Mouse (Mus musculus): ENCODE measurements around the gene Tuba1a. TPM values are rescaled to one million over a fixed set of nuclear protein-coding genes. Genes with fewer than 3 reads are reported as not detected.
A peak's percentile ranks its signal among the peaks of the same experiment; 100 is the strongest.

Tuba1a gene
- polyA plus RNA-seq, 1 experiment from 2014 or later: 1,167 TPM

- no peak for ATAC-seq (ENCODE audit: insufficient read depth)
- WGBS: 78% methylated on average over 9 of the region's 9 CpGs
- H3K4me1 ChIP-seq (ENCODE audit: insufficient read depth): peaks cover 27% of the 10 kb centered on the region
These were observed 41.5 kb upstream of the Tuba1a start for GRCm38 (mm10) chr15:98994957-98995520.

DNA sequence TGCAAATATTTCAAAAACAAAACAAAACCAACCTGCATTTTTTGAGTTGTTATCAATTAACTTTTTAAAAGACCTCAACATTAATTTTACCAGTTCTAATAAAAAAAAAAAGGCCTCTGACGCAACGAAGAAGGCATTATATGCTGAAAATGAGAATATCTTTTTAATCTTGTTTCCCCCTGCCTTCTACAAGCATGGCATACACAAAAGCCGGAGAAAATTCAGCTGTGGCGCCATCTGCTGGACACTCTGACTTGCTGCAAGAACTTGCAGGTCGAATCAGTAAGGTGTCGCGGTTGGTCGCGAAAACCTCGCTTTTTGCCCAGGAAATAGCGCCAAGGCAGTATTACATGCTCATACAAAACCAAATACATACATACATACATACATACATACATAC is 40.4 kb upstream of the Tuba1a start:
- Histone ChIP-seq H3K4me3 (ENCODE audit: low read depth, low read length) (no peak overlapping the region), H3K4me2 (peak overlapping the region; percentile 83), H3K9ac (peak overlapping the region; percentile 75; the same call in 1 of the 2 replicates), H3K27ac (ENCODE audit: low read depth) (no peak overlapping the region; the same call in 1 of the 2 replicates), H3K4me1 (ENCODE audit: insufficient read depth) (peaks cover 27% of the 10 kb centered on the region), H3K9me3 (ENCODE audit: low read depth, low read length) (no peaks in the 10 kb centered on the region), H3K36me3 (ENCODE audit: insufficient read depth) (no peaks in the 10 kb centered on the region), H3K27me3 (ENCODE audit: insufficient read depth, low read length) (no peaks in the 10 kb centered on the region)
- DNase-seq: peak; percentile 98
- peak; percentile 95 for TF ChIP-seq CTCF (IDR thresholded peaks at IDR 0.05; ENCODE audit: low read depth)
- ATAC-seq (ENCODE audit: insufficient read depth): peak; percentile 26; the same call in 1 of the 2 replicates
- WGBS: under 1% methylated on average over 11 of the region's 11 CpGs

More at GRCm38 (mm10) chr15:98994957-98995520, 41.5 kb upstream of the Tuba1a start:
- no peaks in the 10 kb centered on the region for H3K9me3 ChIP-seq (ENCODE audit: low read depth, low read length)
- no peak for DNase-seq
- no peak overlapping the region for H3K9ac ChIP-seq
- no peak overlapping the region for H3K4me3 ChIP-seq (ENCODE audit: low read depth, low read length)
- H3K27me3 ChIP-seq (ENCODE audit: insufficient read depth, low read length): no peaks in the 10 kb centered on the region
- H3K27ac ChIP-seq (ENCODE audit: low read depth): no peak overlapping the region
- H3K4me2 ChIP-seq: no peak overlapping the region
- no peaks in the 10 kb centered on the region for H3K36me3 ChIP-seq (ENCODE audit: insufficient read depth)
- no peak for TF ChIP-seq CTCF (IDR thresholded peaks at IDR 0.05; ENCODE audit: low read depth)

GRCm38 (mm10) chr15:98993093-98993793 is 39.7 kb upstream of the Tuba1a start:
- H3K9me3 ChIP-seq (ENCODE audit: low read depth, low read length): no peaks in the 10 kb centered on the region
- H3K4me2 ChIP-seq: peak overlapping the region; percentile 83
- peaks cover 23% of the 10 kb centered on the region for H3K4me1 ChIP-seq (ENCODE audit: insufficient read depth)
- H3K9ac ChIP-seq: peak overlapping the region; percentile 75
- no peaks in the 10 kb centered on the region for H3K27me3 ChIP-seq (ENCODE audit: insufficient read depth, low read length)
- peak; percentile 97 for TF ChIP-seq CTCF (IDR thresholded peaks at IDR 0.05; ENCODE audit: low read depth)
- ATAC-seq (ENCODE audit: insufficient read depth) (peak; percentile 94), DNase-seq (peak; percentile 98)
- H3K4me3 ChIP-seq (ENCODE audit: low read depth, low read length): peak overlapping the region; percentile 41
- H3K27ac ChIP-seq (ENCODE audit: low read depth): peak overlapping the region; percentile 98
- 5% methylated on average over 35 of the region's 35 CpGs for WGBS
- H3K36me3 ChIP-seq (ENCODE audit: insufficient read depth): no peaks in the 10 kb centered on the region

- DNase-seq: peak; percentile 71
- Histone ChIP-seq H3K27me3 (ENCODE audit: insufficient read depth, low read length) (no peaks in the 10 kb centered on the region), H3K27ac (ENCODE audit: low read depth) (peak overlapping the region; percentile 98), H3K4me3 (ENCODE audit: low read depth, low read length) (peak overlapping the region; percentile 41), H3K9ac (peak overlapping the region; percentile 75), H3K4me1 (ENCODE audit: insufficient read depth) (peaks cover 25% of the 10 kb centered on the region), H3K4me2 (peak overlapping the region; percentile 83), H3K9me3 (ENCODE audit: low read depth, low read length) (no peaks in the 10 kb centered on the region), H3K36me3 (ENCODE audit: insufficient read depth) (no peaks in the 10 kb centered on the region)
- 27% methylated on average over 17 of the region's 17 CpGs for WGBS
- ATAC-seq (ENCODE audit: insufficient read depth): peak; percentile 39
- no peak for TF ChIP-seq CTCF (IDR thresholded peaks at IDR 0.05; ENCODE audit: low read depth)
These were observed 38.8 kb upstream of the Tuba1a start for GRCm38 (mm10) chr15:98992086-98992912.

DNA sequence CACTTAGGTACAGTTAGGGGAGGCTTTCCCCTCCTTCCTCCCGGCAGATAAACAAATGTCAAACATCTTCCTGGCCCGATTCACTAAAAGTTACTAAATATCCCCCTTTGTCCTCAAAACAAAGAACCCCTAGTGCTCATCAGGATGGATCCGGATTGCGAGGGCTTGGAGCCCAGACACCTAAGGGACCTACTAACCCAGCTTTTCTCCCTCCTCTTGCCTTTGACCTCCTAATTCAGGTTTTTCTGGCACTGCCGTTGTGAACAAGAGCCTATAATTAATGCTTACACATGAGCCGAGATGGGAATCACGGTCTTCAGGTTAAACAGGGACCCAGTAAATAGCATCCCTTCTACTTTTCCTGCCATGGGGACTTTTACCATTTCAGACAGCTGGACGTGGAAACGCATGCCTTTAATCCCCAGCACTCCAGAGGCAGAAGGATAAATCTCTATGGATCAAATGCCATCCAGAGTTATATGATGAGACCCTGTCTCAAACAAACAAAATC is 38.1 kb upstream of the Tuba1a start:
- DNase-seq: no peak
- H3K27ac ChIP-seq (ENCODE audit: low read depth): no peak overlapping the region; the same call in 1 of the 2 replicates
- H3K9ac ChIP-seq: no peak overlapping the region; the same call in 1 of the 2 replicates
- no peak for ATAC-seq (ENCODE audit: insufficient read depth)
- TF ChIP-seq CTCF (IDR thresholded peaks at IDR 0.05; ENCODE audit: low read depth): no peak
- no peaks in the 10 kb centered on the region for H3K9me3 ChIP-seq (ENCODE audit: low read depth, low read length)
- H3K4me3 ChIP-seq (ENCODE audit: low read depth, low read length): no peak overlapping the region
- no peaks in the 10 kb centered on the region for H3K27me3 ChIP-seq (ENCODE audit: insufficient read depth, low read length)
- H3K4me1 ChIP-seq (ENCODE audit: insufficient read depth): peaks cover 25% of the 10 kb centered on the region
- no peaks in the 10 kb centered on the region for H3K36me3 ChIP-seq (ENCODE audit: insufficient read depth)
- WGBS: 29% methylated on average over 9 of the region's 9 CpGs
- H3K4me2 ChIP-seq: no peak overlapping the region; the same call in 1 of the 2 replicates

GRCm38 (mm10) chr15:98990669-98991539 is 37.4 kb upstream of the Tuba1a start:
- Histone ChIP-seq H3K4me3 (ENCODE audit: low read depth, low read length) (no peak overlapping the region), H3K4me1 (ENCODE audit: insufficient read depth) (peaks cover 25% of the 10 kb centered on the region), H3K4me2 (no peak overlapping the region), H3K36me3 (ENCODE audit: insufficient read depth) (no peaks in the 10 kb centered on the region), H3K27me3 (ENCODE audit: insufficient read depth, low read length) (no peaks in the 10 kb centered on the region), H3K9me3 (ENCODE audit: low read depth, low read length) (no peaks in the 10 kb centered on the region), H3K27ac (ENCODE audit: low read depth) (0 out of 2 replicates have a peak overlapping the region, but pooled peaks have one; percentile 18), H3K9ac (no peak overlapping the region; the same call in 1 of the 2 replicates)
- ATAC-seq (ENCODE audit: insufficient read depth) (no peak), DNase-seq (no peak)
- TF ChIP-seq CTCF (IDR thresholded peaks at IDR 0.05; ENCODE audit: low read depth): no peak
- 30% methylated on average over 15 of the region's 15 CpGs for WGBS
